ENCODE assay signal across 7 mouse cellular contexts in the genomic region with DNA sequence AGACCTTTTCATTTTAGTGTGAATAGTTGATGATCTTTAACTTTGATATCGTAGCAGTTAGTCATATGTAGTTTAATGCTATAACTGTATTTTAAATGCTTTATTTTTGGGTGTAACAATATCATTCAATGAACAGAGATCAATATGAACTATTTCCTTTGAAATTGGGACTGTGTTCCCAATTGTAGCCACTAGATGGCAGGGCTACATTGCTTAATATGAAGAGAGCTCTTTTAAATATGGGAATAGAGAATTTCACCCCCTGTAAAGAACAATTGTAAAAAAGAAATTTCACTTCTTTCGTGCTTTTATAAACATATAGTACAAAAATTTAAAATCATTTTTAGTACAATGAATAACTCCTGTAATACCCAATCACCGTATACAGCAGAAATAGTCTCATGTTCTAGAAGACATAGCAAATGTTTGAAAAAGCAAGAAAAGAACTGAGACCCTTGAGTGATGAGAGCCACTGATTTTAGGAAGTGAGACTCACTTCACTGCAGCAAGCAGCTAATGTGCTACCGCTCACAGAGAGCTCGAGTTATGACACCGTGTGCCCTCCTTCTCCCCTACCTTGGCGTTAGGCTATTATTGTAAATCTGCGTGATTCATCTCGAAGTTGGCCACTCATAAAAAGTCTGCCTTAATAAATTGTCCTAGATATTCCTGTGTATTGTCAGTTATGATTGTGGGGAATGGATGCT.
DNase-seq lines count a peak whose midpoint lies in the region; ATAC-seq lines count a peak whose summit lies in the region.

No protein-coding gene starts in this region.

- DNase-seq in kidney, postnatal 10 days: peak; percentile 10
- no peak for DNase-seq in kidney, adult 18-20 months
- DNase-seq in 416B (ENCODE audit: low read depth): peak; percentile 31
- peak; percentile 7 to 28 for DNase-seq in B cell, adult 2 months
- DNase-seq in cerebellum, adult 9-11 months: peak; percentile 9
- DNase-seq in ovary, adult 18-20 months (ENCODE audit: low spot score): no peak

- peak; percentile 59; the same call in 1 of the 2 replicates for ATAC-seq in megakaryocyte-erythroid progenitor cell, adult 5-6 weeks (replicated peaks; ENCODE audit: low FRiP score, low TSS enrichment, poor library complexity, severe bottlenecking)

Comparison
In these comparisons a context has a peak if more than half of its experiments do, and no peak if none do; other contexts are left out.
1. DNase-seq: peak in kidney, postnatal 10 days (single experiment), 416B (single experiment), B cell, adult 2 months (2 of 2) and cerebellum, adult 9-11 months (single experiment); none in kidney, adult 18-20 months (single experiment) and ovary, adult 18-20 months (single experiment).